Mouse (Mus musculus): ENCODE measurements around the gene Poldip3.

- no peak for TF ChIP-seq CTCF (IDR thresholded peaks at IDR 0.05; ENCODE audit: control insufficient read depth, insufficient read depth, insufficient read length)
- TF ChIP-seq MYOD1 (IDR thresholded peaks at IDR 0.05; ENCODE audit: control insufficient read depth, insufficient read length, low read depth): no peak
- no peak for TF ChIP-seq CEBPB (IDR thresholded peaks at IDR 0.05; ENCODE audit: low read depth)
Measured at GRCm38 (mm10) chr15:83088495-83089428, 60.4 kb downstream of the Poldip3 start.
